Mouse (Mus musculus) ES-CJ7 (cell line): Measurements from ENCODE around the gene Prdm10.

Source experiments
- DNase-seq: peaks from one replicate; pipeline ENCODE4 v3.0.0; 2011; ENCODE audit warnings: low read depth, low spot score

The Prdm10 gene

DNA sequence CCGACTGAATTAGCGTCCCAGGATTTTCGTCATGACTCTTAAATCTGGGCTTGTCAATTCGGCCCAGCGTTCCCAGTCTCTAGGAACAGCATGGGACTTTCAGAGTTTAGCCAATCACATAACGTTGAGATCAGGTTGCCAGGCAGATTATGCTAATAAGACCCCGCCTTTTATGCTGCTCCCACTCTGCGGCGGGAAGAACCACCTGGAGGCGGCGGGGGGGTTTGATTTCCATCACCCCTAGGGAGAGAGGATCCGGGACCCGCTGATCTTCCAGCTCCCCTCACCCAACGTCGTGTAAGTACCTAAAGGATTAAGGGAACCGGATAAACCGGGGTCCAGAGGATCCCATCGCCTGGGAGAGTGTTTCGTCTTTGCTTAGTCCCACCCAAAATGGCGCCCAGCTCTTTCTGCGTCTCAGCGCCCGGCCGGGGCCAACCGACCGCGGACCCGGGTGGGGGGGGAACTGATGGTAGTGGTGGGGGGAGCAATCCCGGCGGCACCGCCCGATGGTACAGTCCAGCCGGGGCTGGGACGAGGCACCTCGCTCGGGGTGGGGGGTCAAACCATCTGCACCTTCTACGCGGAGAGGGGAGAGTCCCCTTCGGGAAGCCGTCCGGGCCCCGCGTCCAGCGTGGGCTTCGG lies at the start of gene Prdm10:
Prdm10 (plus strand) TSS at position 173 of the 645 bp plus-strand sequence.
- peak; percentile 92 for DNase-seq

DNA sequence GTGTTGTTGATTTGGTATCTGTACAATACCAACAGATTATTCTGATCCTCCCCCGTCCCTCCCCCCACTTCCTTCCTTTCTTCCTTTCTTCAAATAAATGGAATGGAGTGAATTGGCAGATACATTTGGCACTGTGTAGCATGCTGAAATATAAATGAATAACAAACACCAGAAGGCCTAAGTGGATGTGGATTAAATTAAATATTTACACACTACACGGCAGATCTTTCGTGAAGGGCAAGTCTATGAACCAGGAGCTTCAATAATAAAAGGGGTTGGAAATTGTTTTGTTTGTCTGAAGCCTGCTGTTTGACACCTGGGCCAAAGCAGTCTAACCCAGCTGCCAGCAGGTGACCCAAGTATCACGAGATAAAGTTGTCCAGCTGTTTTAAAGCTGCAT lies 45.3 kb upstream of the Prdm10 start:
- DNase-seq = no peak

DNA sequence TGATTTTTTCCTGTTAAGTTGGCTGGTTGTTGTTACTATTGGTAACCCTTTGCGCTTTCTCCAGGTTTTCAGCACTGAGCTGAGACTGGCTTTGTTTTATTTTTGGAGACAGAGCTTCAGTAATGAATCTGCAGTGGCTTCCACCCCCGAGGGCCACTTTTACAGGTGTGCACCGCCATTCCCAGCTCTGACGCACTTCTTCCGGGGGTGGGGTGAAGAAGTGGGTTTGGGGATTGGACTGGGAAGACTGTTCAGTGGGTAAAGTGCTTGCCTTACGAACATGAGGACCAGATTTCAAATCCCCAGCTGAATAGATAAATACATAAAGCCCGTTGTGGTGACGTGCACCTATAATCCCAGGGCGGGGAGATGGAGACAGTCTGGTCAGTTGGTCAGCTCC lies 44.8 kb upstream of the Prdm10 start:
- DNase-seq = no peak

DNA sequence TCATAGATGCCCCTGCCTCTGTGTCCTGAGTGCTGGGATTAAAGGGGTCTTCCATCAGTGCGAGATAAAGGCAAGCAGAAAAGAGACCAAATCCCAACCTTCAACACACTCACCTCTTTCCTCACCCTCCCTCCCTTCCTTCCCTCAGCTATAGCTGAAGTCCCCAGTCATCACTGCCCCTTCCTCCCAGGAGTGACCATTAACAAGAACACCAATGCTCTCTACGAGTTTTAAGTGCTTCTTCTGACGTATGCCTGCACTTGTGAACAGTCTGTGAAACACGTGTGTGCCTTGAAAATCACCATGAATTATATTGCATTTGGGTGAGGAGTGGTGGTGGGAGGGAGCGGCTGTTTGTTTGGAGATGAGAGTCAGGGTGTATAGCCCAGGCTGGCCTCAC lies 44.3 kb upstream of the Prdm10 start:
- no peak for DNase-seq

DNA sequence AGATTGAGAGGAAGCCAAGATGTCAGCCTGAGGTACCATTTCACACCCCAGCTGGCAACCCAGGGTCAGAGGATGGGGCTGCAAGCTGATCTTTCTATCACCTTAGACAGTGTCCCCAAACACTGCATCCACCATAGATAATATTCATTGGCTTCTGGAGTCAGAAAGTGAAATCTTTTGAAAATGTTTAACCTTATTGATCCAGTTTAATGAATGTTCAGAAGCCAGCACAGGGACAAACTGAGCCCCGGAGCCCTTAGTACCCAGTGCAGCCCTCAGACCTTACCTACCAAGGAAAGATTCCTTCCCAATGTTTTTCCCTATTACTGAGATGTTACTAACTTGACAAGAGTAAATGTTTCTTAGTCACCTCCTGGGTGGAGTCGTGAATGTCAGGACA lies 41.8 kb upstream of the Prdm10 start:
- no peak for DNase-seq

DNA sequence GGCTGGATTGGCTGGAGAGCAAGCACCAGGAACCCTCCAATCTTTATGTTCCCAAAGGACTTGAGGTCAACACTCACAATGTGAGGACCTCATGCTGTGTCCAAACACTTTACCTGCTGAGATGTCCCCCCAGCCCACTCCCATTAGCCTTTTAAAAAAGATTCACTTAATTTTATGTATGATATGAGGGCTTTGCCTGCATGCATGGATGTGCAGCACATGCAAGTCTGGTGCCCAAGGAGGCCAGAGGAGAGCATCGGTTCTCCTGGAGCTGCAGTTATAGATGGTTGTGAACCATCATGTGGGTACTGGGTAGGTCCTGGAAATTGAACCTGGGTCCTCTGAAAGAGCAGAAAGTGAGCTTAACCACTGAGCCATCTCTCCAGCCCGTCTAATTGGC lies 40.8 kb upstream of the Prdm10 start:
- DNase-seq = no peak

GRCm38 (mm10) chr9:31240522-31241207 lies 39.7 kb upstream of the Prdm10 start:
- peak; percentile 21 for DNase-seq

DNA sequence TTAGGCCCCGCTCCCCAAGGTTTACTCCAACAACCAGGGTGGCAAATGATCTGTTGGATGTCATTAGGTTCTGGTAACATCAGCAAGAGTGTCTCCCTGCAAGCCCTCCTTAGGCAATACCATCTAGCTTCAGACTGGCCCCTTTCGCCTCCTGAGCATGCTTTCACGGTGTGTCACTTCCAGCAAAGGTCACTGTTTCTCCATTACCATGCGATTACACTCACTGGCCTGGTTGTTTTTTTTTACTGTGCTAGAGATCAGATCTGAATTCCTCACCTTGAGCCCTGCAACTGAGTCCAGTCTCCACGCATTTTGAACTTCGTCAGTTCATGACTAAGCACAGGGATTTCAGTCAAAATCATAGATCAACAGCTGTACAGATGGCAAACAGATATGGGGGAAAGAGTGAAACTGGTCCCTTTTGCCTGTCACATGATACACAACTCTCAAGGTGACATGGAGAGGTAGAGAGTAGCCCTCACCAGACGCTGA lies 39.1 kb upstream of the Prdm10 start:
- DNase-seq = no peak

GRCm38 (mm10) chr9:31243306-31243938 lies 36.9 kb upstream of the Prdm10 start:
- no peak for DNase-seq

GRCm38 (mm10) chr9:31243939-31244333 lies 36.4 kb upstream of the Prdm10 start:
- no peak for DNase-seq

DNA sequence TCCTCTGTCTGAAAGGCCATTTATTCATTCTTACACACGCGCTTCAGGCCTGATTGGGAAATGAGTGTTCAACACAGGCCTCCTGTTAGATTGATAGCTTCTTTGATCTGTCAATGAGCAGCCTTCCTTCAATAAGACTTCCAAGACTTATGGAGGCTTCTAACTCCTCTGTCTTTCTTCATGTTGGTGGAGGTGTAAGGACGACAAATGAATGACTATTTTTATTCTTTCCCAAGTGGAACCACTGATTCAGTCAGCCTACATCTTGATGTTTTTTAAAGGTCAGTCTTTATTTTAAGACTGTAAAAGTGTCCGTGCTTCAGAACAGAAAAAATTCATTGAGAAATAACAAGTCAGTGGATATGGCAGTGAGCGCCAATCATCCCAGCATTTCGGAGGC lies 35.3 kb upstream of the Prdm10 start:
- DNase-seq = no peak

- DNase-seq = no peak
Measured at GRCm38 (mm10) chr9:31246421-31246820, 33.9 kb upstream of the Prdm10 start.

DNA sequence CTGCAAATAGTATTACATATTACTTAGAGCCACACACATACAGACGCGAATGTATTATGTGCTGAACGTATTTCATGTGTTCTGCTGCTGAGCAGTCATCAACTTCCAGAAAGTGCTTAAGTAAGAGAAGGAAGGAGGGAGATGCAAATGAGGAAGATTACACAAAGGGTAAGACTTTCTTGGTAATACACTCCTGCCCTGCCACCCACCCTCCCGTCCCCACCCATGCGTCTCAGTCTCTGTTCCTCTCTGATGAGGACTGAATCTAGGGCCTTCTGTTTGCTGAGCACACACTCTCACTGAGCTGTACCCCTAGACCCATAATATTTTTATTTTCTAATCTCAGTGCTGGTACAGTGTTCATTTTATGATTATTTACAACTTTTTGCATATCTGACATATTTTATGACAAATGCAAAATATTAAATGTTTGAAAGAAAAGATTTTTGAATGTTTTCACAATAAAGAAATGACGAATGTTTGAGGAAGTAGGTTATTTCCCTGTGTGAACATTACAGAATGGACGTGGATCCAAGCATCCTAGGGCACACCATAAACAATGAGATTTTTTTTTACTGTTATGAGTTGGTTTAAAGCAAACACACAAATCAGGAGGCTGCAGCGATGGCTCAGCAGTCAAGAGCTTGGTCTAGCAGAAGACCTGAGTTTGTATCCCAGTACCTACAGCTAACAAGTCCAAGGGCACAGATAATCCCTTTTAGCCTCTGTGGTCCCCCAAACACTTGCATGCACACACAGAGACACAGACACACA lies 32.7 kb upstream of the Prdm10 start:
- DNase-seq = no peak

GRCm38 (mm10) chr9:31252182-31252799 lies 28.0 kb upstream of the Prdm10 start:
- DNase-seq = peak; percentile 62

GRCm38 (mm10) chr9:31253311-31253734 lies 27.0 kb upstream of the Prdm10 start:
- peak; percentile 53 for DNase-seq

DNA sequence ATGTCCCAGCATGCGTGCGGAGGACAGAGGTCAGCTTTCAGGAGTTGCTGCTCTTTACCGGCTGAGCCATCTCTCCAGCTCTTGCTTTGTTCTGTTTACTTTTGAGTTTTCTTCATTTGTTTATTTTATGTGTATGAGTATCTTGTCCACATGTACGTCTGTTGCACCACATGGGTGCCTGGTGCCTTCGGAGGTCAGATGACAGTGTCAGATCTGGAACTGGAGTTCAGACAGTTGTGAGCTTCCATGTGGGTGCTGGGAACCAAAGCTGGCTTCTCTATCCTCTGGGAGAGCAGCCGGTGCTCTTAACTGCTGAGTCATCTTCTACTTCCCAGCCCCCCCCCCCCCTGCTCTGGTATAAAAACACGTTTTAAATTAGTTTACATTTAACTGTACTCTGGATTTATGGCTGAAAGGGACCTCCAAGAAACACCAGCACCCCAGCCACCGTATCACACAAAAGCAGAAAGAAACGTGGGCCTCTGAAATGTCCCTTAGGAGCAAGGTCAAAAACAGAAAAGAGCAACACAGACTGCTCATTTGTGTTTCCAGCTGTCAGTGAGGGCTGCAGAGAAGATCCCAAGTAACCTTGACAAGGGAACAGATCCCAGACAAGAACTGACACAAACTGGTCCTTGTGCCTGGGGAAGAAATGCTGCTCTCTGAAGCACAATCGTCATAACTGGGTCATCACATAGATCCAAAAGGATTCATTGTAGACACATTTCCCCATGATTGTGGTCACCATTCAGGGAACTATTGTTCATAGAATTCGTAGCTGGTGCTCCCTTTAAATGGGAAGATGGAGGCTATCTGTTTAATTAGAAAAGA lies 26.3 kb upstream of the Prdm10 start:
- DNase-seq = peak; percentile 56

DNA sequence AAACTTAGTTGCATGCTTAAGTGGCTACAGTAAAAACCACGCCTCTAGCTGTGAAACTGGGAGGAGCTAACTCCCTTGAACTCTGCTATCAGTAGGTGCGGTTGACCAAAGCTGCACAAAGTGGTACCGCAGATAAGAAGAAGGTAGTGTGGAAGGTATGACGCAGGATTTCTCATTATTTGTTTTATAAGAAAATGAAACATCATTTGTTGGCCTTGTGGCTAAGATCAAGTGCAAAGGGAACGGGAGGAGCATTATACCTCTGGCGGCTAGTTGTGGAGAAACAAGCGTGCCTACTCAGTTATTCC lies 25.7 kb upstream of the Prdm10 start:
- peak; percentile 55 for DNase-seq

GRCm38 (mm10) chr9:31255953-31256352 lies 24.4 kb upstream of the Prdm10 start:
- DNase-seq = no peak

- DNase-seq = no peak
Measured at GRCm38 (mm10) chr9:31258237-31258636, 22.1 kb upstream of the Prdm10 start.

GRCm38 (mm10) chr9:31260219-31260618 lies 20.1 kb upstream of the Prdm10 start:
- no peak for DNase-seq
